Mouse (Mus musculus) neural tube, embryonic 15.5 days (tissue): ENCODE results near the gene Plpp2. TPM values are rescaled to one million over a fixed set of nuclear protein-coding genes. Genes with fewer than 3 reads are reported as not detected.

Source experiments
- ATAC-seq: fragments of 200-750 bp; cut with Nextera tagmentation; 2 replicates; pipeline ENCODE4 v1.8.0; 2017; ENCODE audit warnings: mild to moderate bottlenecking, moderate TSS enrichment, moderate library complexity; ENCODE audit not compliant: low FRiP score
- H3K27ac ChIP-seq: fragments of 300-500 bp; sonication (generic); replicated peaks from 2 replicates; pipeline ENCODE4 v1.5.1; 2015; ENCODE audit warnings: mild to moderate bottlenecking, inconsistent platforms
- H3K27me3 ChIP-seq: fragments of 300-500 bp; sonication (generic); replicated peaks from 2 replicates; pipeline ENCODE4 v1.6.1; 2015; ENCODE audit warnings: inconsistent platforms
- H3K36me3 ChIP-seq: fragments of 300-500 bp; sonication (generic); 2 replicates; pipeline ENCODE4 v1.6.1; 2015; ENCODE audit warnings: inconsistent platforms
- H3K4me1 ChIP-seq: fragments of 300-500 bp; sonication (generic); 2 replicates; pipeline ENCODE4 v1.6.1; 2015; ENCODE audit warnings: inconsistent platforms
- H3K4me2 ChIP-seq: fragments of 300-500 bp; sonication (generic); 2 replicates; pipeline ENCODE4 v1.6.1; 2015; ENCODE audit warnings: inconsistent platforms, mild to moderate bottlenecking, moderate library complexity
- H3K4me3 ChIP-seq: fragments of 300-500 bp; sonication (generic); replicated peaks from 2 replicates; pipeline ENCODE4 v1.5.1; 2015; ENCODE audit warnings: mild to moderate bottlenecking, inconsistent platforms
- H3K9ac ChIP-seq: fragments of 300-500 bp; sonication (generic); replicated peaks from 2 replicates; pipeline ENCODE4 v1.6.1; 2015; ENCODE audit warnings: mild to moderate bottlenecking, inconsistent platforms
- H3K9me3 ChIP-seq: fragments of 300-500 bp; sonication (generic); replicated peaks from 2 replicates; pipeline ENCODE4 v1.6.1; 2016; ENCODE audit warnings: inconsistent platforms
- WGBS: fragments of 180-500 bp; shearing (Covaris S2); methylation state at CpG from one replicate; pipeline ENCODE4 v1.1.7; 2015; ENCODE audit warnings: mixed read lengths; 5-methylcytosine and 5-hydroxymethylcytosine counted together
- microRNA-seq: library from miRNA; unstranded; fragments of <30 nt; microRNA quantifications from one replicate; pipeline ENCODE4, GENCODE M21; 2017
- polyA plus RNA-seq: library from polyadenylated mRNA; unstranded; fragments of >200 nt; fragmentation: Nextera tagmentation; extraction: Ambion mirVana; gene quantifications from 2 replicates; pipeline ENCODE4 v1.2.1, GENCODE M21; 2015

Gene Plpp2
- polyA plus RNA-seq, 1 experiment from 2014 or later: 23.7 TPM

- 94% methylated on average over 12 of the region's 12 CpGs for WGBS
Measured at GRCm38 (mm10) chr10:79526661-79527452, 6.7 kb downstream of the Plpp2 start.

GRCm38 (mm10) chr10:79525456-79526325 lies 7.9 kb downstream of the Plpp2 start:
- ATAC-seq: no peak
- no peak overlapping the region for H3K4me3 ChIP-seq
- 92% methylated on average over 8 of the region's 8 CpGs for WGBS
- no peak overlapping the region for H3K27ac ChIP-seq
- H3K4me1 ChIP-seq: no peaks in the 10 kb centered on the region
- no peak overlapping the region for H3K9ac ChIP-seq
- H3K36me3 ChIP-seq: peaks cover 6% of the 10 kb centered on the region
- H3K4me2 ChIP-seq: no peak overlapping the region
- H3K9me3 ChIP-seq: no peaks in the 10 kb centered on the region
- H3K27me3 ChIP-seq: no peaks in the 10 kb centered on the region

More at GRCm38 (mm10) chr10:79526661-79527452, 6.7 kb downstream of the Plpp2 start:
- Histone ChIP-seq H3K36me3 (peaks cover 6% of the 10 kb centered on the region), H3K9ac (no peak overlapping the region), H3K4me2 (no peak overlapping the region), H3K27me3 (no peaks in the 10 kb centered on the region), H3K9me3 (no peaks in the 10 kb centered on the region), H3K4me1 (no peaks in the 10 kb centered on the region), H3K4me3 (no peak overlapping the region), H3K27ac (no peak overlapping the region)
- ATAC-seq: no peak

- no peak overlapping the region for H3K27ac ChIP-seq
- ATAC-seq: no peak
- no peaks in the 10 kb centered on the region for H3K9me3 ChIP-seq
- H3K4me1 ChIP-seq: no peaks in the 10 kb centered on the region
- H3K27me3 ChIP-seq: no peaks in the 10 kb centered on the region
- H3K4me2 ChIP-seq: no peak overlapping the region
- H3K9ac ChIP-seq: no peak overlapping the region
- 44% methylated on average over 1 of the region's 1 CpGs for WGBS
- no peak overlapping the region for H3K4me3 ChIP-seq
- peaks cover 6% of the 10 kb centered on the region for H3K36me3 ChIP-seq
Measured at GRCm38 (mm10) chr10:79524433-79524832, 9.2 kb downstream of the Plpp2 start.

- Histone ChIP-seq H3K4me2 (no peak overlapping the region), H3K4me1 (no peaks in the 10 kb centered on the region), H3K4me3 (no peak overlapping the region), H3K9me3 (no peaks in the 10 kb centered on the region), H3K27ac (no peak overlapping the region), H3K27me3 (no peaks in the 10 kb centered on the region), H3K9ac (no peak overlapping the region), H3K36me3 (no peaks in the 10 kb centered on the region)
- ATAC-seq: no peak
- WGBS: 88% methylated on average over 2 of the region's 2 CpGs
Measured at GRCm38 (mm10) chr10:79506709-79507108, 26.9 kb downstream of the Plpp2 start.

GRCm38 (mm10) chr10:79502830-79503644 lies 30.6 kb downstream of the Plpp2 start:
- H3K9me3 ChIP-seq: no peaks in the 10 kb centered on the region
- no peaks in the 10 kb centered on the region for H3K27me3 ChIP-seq
- H3K9ac ChIP-seq: no peak overlapping the region
- no peak for ATAC-seq
- no peaks in the 10 kb centered on the region for H3K36me3 ChIP-seq
- H3K4me2 ChIP-seq: no peak overlapping the region
- no peak overlapping the region for H3K4me3 ChIP-seq
- no peak overlapping the region for H3K27ac ChIP-seq
- H3K4me1 ChIP-seq: no peaks in the 10 kb centered on the region
- WGBS: 71% methylated on average over 6 of the region's 6 CpGs

- no peak overlapping the region for H3K27ac ChIP-seq
- ATAC-seq: no peak
- no peaks in the 10 kb centered on the region for H3K36me3 ChIP-seq
- no peak overlapping the region for H3K4me3 ChIP-seq
- WGBS: 67% methylated on average over 2 of the region's 2 CpGs
- no peaks in the 10 kb centered on the region for H3K27me3 ChIP-seq
- H3K4me1 ChIP-seq: no peaks in the 10 kb centered on the region
- no peak overlapping the region for H3K4me2 ChIP-seq
- H3K9ac ChIP-seq: no peak overlapping the region
- H3K9me3 ChIP-seq: no peaks in the 10 kb centered on the region
Measured at GRCm38 (mm10) chr10:79496701-79497288, 36.8 kb downstream of the Plpp2 start.

- Histone ChIP-seq H3K4me3 (no peak overlapping the region), H3K27ac (no peak overlapping the region), H3K27me3 (no peaks in the 10 kb centered on the region), H3K9me3 (no peaks in the 10 kb centered on the region), H3K4me1 (no peaks in the 10 kb centered on the region), H3K4me2 (no peak overlapping the region), H3K9ac (no peak overlapping the region), H3K36me3 (no peaks in the 10 kb centered on the region)
- no peak for ATAC-seq
- WGBS: 58% methylated on average over 3 of the region's 3 CpGs
Measured at GRCm38 (mm10) chr10:79495886-79496285, 37.7 kb downstream of the Plpp2 start.

Small RNA genes within 50 kb of the gene (microRNA-seq; reads per million reads assigned to microRNA genes)
- not detected for gene Mir6909

Other genes starting within 250 kb of the Plpp2 start
- gene Vmn2r82, start 177.3 kb downstream of the Plpp2 start, polyA plus RNA-seq: not detected in 2 replicates
- gene Vmn2r83, start 65.1 kb downstream of the Plpp2 start, polyA plus RNA-seq: 0.08 TPM in 1 of 2 replicates, not detected in the other
- 61.7 and 68.6 TPM in 2 replicates for gene Mier2, start 21.4 kb upstream of the Plpp2 start, polyA plus RNA-seq
- gene Theg, start 53.5 kb upstream of the Plpp2 start, polyA plus RNA-seq: 0.37 TPM in 1 of 2 replicates, not detected in the other
- 0.40 and 0.55 TPM in 2 replicates for gene C2cd4c, start 80.2 kb upstream of the Plpp2 start, polyA plus RNA-seq
- gene Shc2, start 104.1 kb upstream of the Plpp2 start, polyA plus RNA-seq: 24.7 and 28.9 TPM in 2 replicates
- gene Odf3l2, start 111.9 kb upstream of the Plpp2 start, polyA plus RNA-seq: 0.14 and 0.17 TPM in 2 replicates
- 1.0 and 4.1 TPM in 2 replicates for gene Madcam1, start 130.8 kb upstream of the Plpp2 start, polyA plus RNA-seq
- 109 and 115 TPM in 2 replicates for gene Tpgs1, start 135.6 kb upstream of the Plpp2 start, polyA plus RNA-seq
- gene Cdc34, start 148.4 kb upstream of the Plpp2 start, polyA plus RNA-seq: 83.0 and 83.4 TPM in 2 replicates
- gene Gzmm, start 155.2 kb upstream of the Plpp2 start, polyA plus RNA-seq: 1.1 TPM in 2 replicates
- 958 and 1,001 TPM in 2 replicates for gene Bsg, start 170.7 kb upstream of the Plpp2 start, polyA plus RNA-seq
- gene Hcn2, start 182.8 kb upstream of the Plpp2 start, polyA plus RNA-seq: 2.0 and 3.0 TPM in 2 replicates
- gene Polrmt, start 212.8 kb upstream of the Plpp2 start, polyA plus RNA-seq: 43.4 TPM in 2 replicates
- 2.7 and 3.4 TPM in 2 replicates for gene Fgf22, start 221.3 kb upstream of the Plpp2 start, polyA plus RNA-seq
- gene Rnf126, start 233.2 kb upstream of the Plpp2 start, polyA plus RNA-seq: 108 and 110 TPM in 2 replicates
- gene Fstl3, start 243.5 kb upstream of the Plpp2 start, polyA plus RNA-seq: 2.6 and 4.5 TPM in 2 replicates